21 mouse cellular contexts compared by ENCODE assay signal in genomic region chr9:78208956-78209355, GRCm38 (mm10). TPM values are rescaled to one million over a fixed set of nuclear protein-coding genes. Genes with fewer than 3 reads are reported as not detected.
"Had no signal": no experiment of that assay in that cellular context is flagged by ENCODE, and none has a peak within 500 bp of the region (broad histone marks: within the 10 kb centered on the region; RNA-seq: fewer than 3 reads in every experiment).

No protein-coding gene starts in this region.

- H3K4me1 ChIP-seq: neural tube, embryonic 12.5 days; neural tube, embryonic 13.5 days; neural tube, embryonic 15.5 days; stomach, embryonic 15.5 days had no signal

- DNase-seq: retina, postnatal 1 day; right cerebral cortex, adult 18-20 months; right cerebral cortex, postnatal 14 days; right cerebral cortex, postnatal 25 days; right cerebral cortex, postnatal 4 days; spleen, adult 18-20 months; thymus, adult 18-20 months; thymus, adult 2 months; thymus, postnatal 14 days; thymus, postnatal 25 days; thymus, postnatal 36 days; thymus, postnatal 4 days had no signal

- H3K27ac ChIP-seq: neural tube, embryonic 12.5 days; neural tube, embryonic 13.5 days; neural tube, embryonic 15.5 days; stomach, embryonic 15.5 days had no signal

- H3K36me3 ChIP-seq: neural tube, embryonic 12.5 days; neural tube, embryonic 13.5 days; neural tube, embryonic 15.5 days had no signal

- H3K9me3 ChIP-seq: neural tube, embryonic 12.5 days; neural tube, embryonic 13.5 days; neural tube, embryonic 15.5 days; stomach, embryonic 15.5 days had no signal

- H3K27me3 ChIP-seq: neural tube, embryonic 12.5 days; neural tube, embryonic 13.5 days; neural tube, embryonic 15.5 days; stomach, embryonic 15.5 days had no signal

- H3K9ac ChIP-seq: neural tube, embryonic 12.5 days; neural tube, embryonic 13.5 days; neural tube, embryonic 15.5 days; stomach, embryonic 15.5 days had no signal

- H3K4me2 ChIP-seq: neural tube, embryonic 12.5 days; neural tube, embryonic 13.5 days; neural tube, embryonic 15.5 days; stomach, embryonic 15.5 days had no signal

- H3K4me3 ChIP-seq: neural tube, embryonic 12.5 days; neural tube, embryonic 13.5 days; neural tube, embryonic 15.5 days; stomach, embryonic 15.5 days had no signal

RNA-seq across cellular contexts. Expression of gene Gsta1, which starts 21.5 kb away (rescaled TPM):
- total RNA-seq: neutrophil, adult 5-6 weeks had no signal
- polyA plus RNA-seq: neural tube, embryonic 12.5 days; neural tube, embryonic 13.5 days; neural tube, embryonic 14.5 days; neural tube, embryonic 15.5 days; testis, adult 2 months had no signal

RNA-seq across cellular contexts. Expression of gene Gm3776, which starts 48.0 kb away (rescaled TPM):
- total RNA-seq: neutrophil, adult 5-6 weeks had no signal
- polyA plus RNA-seq: neural tube, embryonic 12.5 days; neural tube, embryonic 13.5 days; neural tube, embryonic 14.5 days; neural tube, embryonic 15.5 days; spleen, adult 2 months; testis, adult 2 months; thymus, postnatal 0 days had no signal
